Mouse (Mus musculus): ENCODE results near the gene Tbc1d8. TPM values are rescaled to one million over a fixed set of nuclear protein-coding genes. Genes with fewer than 3 reads are reported as not detected.

Gene Tbc1d8
- polyA plus RNA-seq, 1 experiment from 2014 or later, result 3.0 TPM

GRCm38 (mm10) chr1:39417817-39418216 is 60.7 kb downstream of the Tbc1d8 start:
- DNase-seq (no peak), ATAC-seq (ENCODE audit: low read depth) (0 out of 2 replicates have a peak, but pooled peaks have one; percentile 47)

GRCm38 (mm10) chr1:39410085-39410821 is 68.3 kb downstream of the Tbc1d8 start:
- Histone ChIP-seq H3K9ac (no peak overlapping the region), H3K9me3 (replicated peaks) (no peaks in the 10 kb centered on the region), H3K27ac (no peak overlapping the region), H3K4me3 (replicated peaks) (no peak overlapping the region), H3K27me3 (no peaks in the 10 kb centered on the region), H3K36me3 (peaks cover 4% of the 10 kb centered on the region; the same call in 1 of the 2 replicates), H3K4me1 (replicated peaks) (peaks cover 15% of the 10 kb centered on the region), H3K4me2 (no peak overlapping the region)
- 83% methylated on average over 19 of the region's 19 CpGs for WGBS (ENCODE audit: insufficient replicate concordance)
- ATAC-seq (ENCODE audit: low read depth), result no peak
- DNase-seq, result no peak

More at GRCm38 (mm10) chr1:39417817-39418216, 60.7 kb downstream of the Tbc1d8 start:
- H3K4me3 ChIP-seq (replicated peaks), result no peak overlapping the region
- no peaks in the 10 kb centered on the region for H3K9me3 ChIP-seq (replicated peaks)
- H3K9ac ChIP-seq, result no peak overlapping the region
- H3K4me2 ChIP-seq, result no peak overlapping the region
- WGBS (ENCODE audit: insufficient replicate concordance), result 40% methylated on average over 12 of the region's 12 CpGs
- H3K36me3 ChIP-seq, result peaks cover 4% of the 10 kb centered on the region; the same call in 1 of the 2 replicates
- peaks cover 17% of the 10 kb centered on the region for H3K4me1 ChIP-seq (replicated peaks)
- no peak overlapping the region for H3K27ac ChIP-seq
- H3K27me3 ChIP-seq, result no peaks in the 10 kb centered on the region

GRCm38 (mm10) chr1:39408668-39409067 is 69.9 kb downstream of the Tbc1d8 start:
- 42% methylated on average over 7 of the region's 7 CpGs for WGBS (ENCODE audit: insufficient replicate concordance)
- ATAC-seq (ENCODE audit: low read depth) (no peak), DNase-seq (no peak)
- no peaks in the 10 kb centered on the region for H3K9me3 ChIP-seq (replicated peaks)
- H3K27ac ChIP-seq, result no peak overlapping the region
- H3K27me3 ChIP-seq, result no peaks in the 10 kb centered on the region
- H3K4me1 ChIP-seq (replicated peaks), result peaks cover 20% of the 10 kb centered on the region
- H3K36me3 ChIP-seq, result no peaks in the 10 kb centered on the region
- H3K4me2 ChIP-seq, result no peak overlapping the region
- no peak overlapping the region for H3K9ac ChIP-seq
- no peak overlapping the region for H3K4me3 ChIP-seq (replicated peaks)

DNA sequence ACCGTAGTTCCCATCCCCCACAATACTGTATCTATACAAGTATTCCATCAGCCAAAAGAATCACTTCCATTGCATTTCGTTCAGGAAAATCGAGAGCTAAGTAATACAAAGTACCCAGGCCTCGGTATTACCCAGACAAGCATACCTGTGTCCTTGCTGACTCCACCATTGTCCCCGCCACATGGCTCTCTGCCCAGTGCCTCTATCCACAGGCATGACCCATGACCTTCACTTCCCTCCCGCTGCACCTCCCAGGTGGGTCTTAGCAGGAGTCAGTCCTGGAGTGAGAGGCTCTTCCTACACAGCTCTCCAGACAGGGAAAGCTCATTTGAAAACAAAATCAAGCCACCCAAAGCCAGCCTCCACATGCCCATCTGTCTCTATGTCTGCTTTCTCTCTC is 70.4 kb downstream of the Tbc1d8 start:
- H3K36me3 ChIP-seq, result no peaks in the 10 kb centered on the region
- DNase-seq, result no peak
- H3K4me2 ChIP-seq, result no peak overlapping the region
- no peaks in the 10 kb centered on the region for H3K27me3 ChIP-seq
- WGBS (ENCODE audit: insufficient replicate concordance), result 76% methylated on average over 6 of the region's 6 CpGs
- ATAC-seq (ENCODE audit: low read depth), result no peak
- H3K4me1 ChIP-seq (replicated peaks), result peaks cover 23% of the 10 kb centered on the region
- no peak overlapping the region for H3K27ac ChIP-seq
- no peak overlapping the region for H3K4me3 ChIP-seq (replicated peaks)
- H3K9ac ChIP-seq, result no peak overlapping the region
- H3K9me3 ChIP-seq (replicated peaks), result no peaks in the 10 kb centered on the region

GRCm38 (mm10) chr1:39407108-39407507 is 71.4 kb downstream of the Tbc1d8 start:
- Histone ChIP-seq H3K27me3 (no peaks in the 10 kb centered on the region), H3K9me3 (replicated peaks) (no peaks in the 10 kb centered on the region), H3K4me2 (no peak overlapping the region), H3K27ac (no peak overlapping the region), H3K4me1 (replicated peaks) (peaks cover 23% of the 10 kb centered on the region), H3K36me3 (no peaks in the 10 kb centered on the region), H3K4me3 (replicated peaks) (no peak overlapping the region), H3K9ac (no peak overlapping the region)
- ATAC-seq (ENCODE audit: low read depth) (no peak), DNase-seq (no peak)
- WGBS (ENCODE audit: insufficient replicate concordance), result 73% methylated on average over 4 of the region's 4 CpGs

- H3K36me3 ChIP-seq, result peaks cover 12% of the 10 kb centered on the region
- H3K4me3 ChIP-seq (replicated peaks), result no peak overlapping the region
- no peak for DNase-seq
- H3K9ac ChIP-seq, result no peak overlapping the region
- no peaks in the 10 kb centered on the region; the same call in 1 of the 2 replicates for H3K9me3 ChIP-seq (replicated peaks)
- H3K27me3 ChIP-seq, result no peaks in the 10 kb centered on the region
- ATAC-seq (ENCODE audit: low read depth), result no peak
- H3K4me1 ChIP-seq (replicated peaks), result peaks cover 27% of the 10 kb centered on the region
- no peak overlapping the region for H3K27ac ChIP-seq
- H3K4me2 ChIP-seq, result no peak overlapping the region
- WGBS (ENCODE audit: insufficient replicate concordance), result 55% methylated on average over 3 of the region's 3 CpGs
Observed at GRCm38 (mm10) chr1:39400173-39400572, 78.4 kb downstream of the Tbc1d8 start.

DNA sequence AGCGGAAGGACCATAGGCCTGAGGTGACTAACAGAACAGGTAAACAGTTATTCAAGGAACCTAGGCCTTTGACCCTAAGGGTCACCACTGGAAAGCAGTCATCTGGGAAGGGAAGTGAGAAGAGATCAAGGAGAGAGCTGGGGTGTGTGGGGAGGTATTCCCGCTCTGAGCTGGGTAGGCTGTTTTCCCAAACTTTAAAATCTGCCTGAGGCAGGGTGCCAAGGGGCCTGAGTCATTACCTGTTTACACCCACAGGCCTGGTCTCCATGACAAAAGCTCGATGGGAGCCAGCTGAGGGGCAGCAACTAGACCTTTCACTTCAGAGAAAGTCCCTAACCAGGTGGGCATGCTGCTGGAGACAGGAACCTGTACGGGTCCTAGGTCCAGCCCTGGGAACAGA is 79.3 kb downstream of the Tbc1d8 start:
- no peaks in the 10 kb centered on the region for H3K27me3 ChIP-seq
- H3K4me2 ChIP-seq, result no peak overlapping the region
- WGBS (ENCODE audit: insufficient replicate concordance), result 59% methylated on average over 4 of the region's 4 CpGs
- H3K9ac ChIP-seq, result no peak overlapping the region
- peaks cover 12% of the 10 kb centered on the region for H3K36me3 ChIP-seq
- ATAC-seq (ENCODE audit: low read depth) (no peak), DNase-seq (no peak)
- no peak overlapping the region for H3K27ac ChIP-seq
- H3K4me3 ChIP-seq (replicated peaks), result no peak overlapping the region
- no peaks in the 10 kb centered on the region; the same call in 1 of the 2 replicates for H3K9me3 ChIP-seq (replicated peaks)
- H3K4me1 ChIP-seq (replicated peaks), result peaks cover 36% of the 10 kb centered on the region

DNA sequence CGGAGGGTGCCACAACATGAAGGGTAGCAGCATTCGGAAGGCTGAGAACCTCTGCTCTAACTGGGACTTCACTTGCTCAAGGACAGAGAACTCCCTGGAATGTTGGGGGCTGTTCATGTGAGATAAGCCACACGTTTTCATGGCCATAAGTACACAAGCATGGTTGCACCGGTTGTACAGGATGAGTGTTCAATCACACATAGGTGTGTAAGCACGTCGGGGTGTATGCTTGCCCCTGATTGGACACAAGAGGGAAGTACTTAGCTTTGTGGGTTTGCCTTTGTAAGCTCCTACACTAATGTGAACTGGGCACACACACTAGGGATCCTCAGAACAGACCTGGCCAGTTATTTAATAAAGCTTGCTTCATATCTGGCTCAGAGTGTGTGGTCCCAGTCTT is 80.3 kb downstream of the Tbc1d8 start:
- ATAC-seq (ENCODE audit: low read depth), result no peak
- peaks cover 12% of the 10 kb centered on the region for H3K36me3 ChIP-seq
- H3K4me3 ChIP-seq (replicated peaks), result no peak overlapping the region
- peaks cover 37% of the 10 kb centered on the region for H3K4me1 ChIP-seq (replicated peaks)
- 59% methylated on average over 6 of the region's 6 CpGs for WGBS (ENCODE audit: insufficient replicate concordance)
- H3K9me3 ChIP-seq (replicated peaks), result no peaks in the 10 kb centered on the region; the same call in 1 of the 2 replicates
- H3K4me2 ChIP-seq, result no peak overlapping the region
- no peaks in the 10 kb centered on the region for H3K27me3 ChIP-seq
- H3K9ac ChIP-seq, result no peak overlapping the region
- no peak for DNase-seq
- no peak overlapping the region for H3K27ac ChIP-seq

GRCm38 (mm10) chr1:39396347-39396746 is 82.2 kb downstream of the Tbc1d8 start:
- Histone ChIP-seq H3K4me2 (no peak overlapping the region), H3K4me3 (replicated peaks) (no peak overlapping the region), H3K27ac (no peak overlapping the region), H3K9ac (no peak overlapping the region), H3K4me1 (replicated peaks) (peaks cover 51% of the 10 kb centered on the region), H3K36me3 (peaks cover 12% of the 10 kb centered on the region), H3K27me3 (no peaks in the 10 kb centered on the region), H3K9me3 (replicated peaks) (no peaks in the 10 kb centered on the region; the same call in 1 of the 2 replicates)
- WGBS (ENCODE audit: insufficient replicate concordance), result 21% methylated on average over 4 of the region's 4 CpGs
- ATAC-seq (ENCODE audit: low read depth), result peak; percentile 41
- no peak for DNase-seq

DNA sequence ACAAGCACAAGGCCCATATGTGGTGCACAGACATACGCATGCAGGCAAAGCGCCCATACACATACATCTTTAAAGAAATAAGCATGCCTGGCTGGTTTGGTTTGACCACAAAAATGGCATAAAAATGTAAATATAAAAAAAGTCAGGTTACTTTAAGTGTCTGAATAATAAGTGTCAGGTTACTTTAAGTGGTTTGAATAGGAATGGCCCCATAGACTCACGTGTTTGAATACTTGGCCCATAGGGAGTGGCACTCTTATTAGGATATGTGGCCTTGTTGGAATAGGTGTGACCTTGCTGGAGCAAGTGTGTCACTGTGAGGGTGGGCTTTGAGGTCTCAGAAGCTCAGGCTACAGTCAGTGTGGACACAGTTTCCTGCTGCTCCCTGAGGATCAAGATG is 83.9 kb downstream of the Tbc1d8 start:
- H3K9ac ChIP-seq, result no peak overlapping the region
- peaks cover 12% of the 10 kb centered on the region for H3K36me3 ChIP-seq
- no peak overlapping the region for H3K4me3 ChIP-seq (replicated peaks)
- WGBS (ENCODE audit: insufficient replicate concordance), result 77% methylated on average over 3 of the region's 3 CpGs
- H3K4me1 ChIP-seq (replicated peaks), result peaks cover 54% of the 10 kb centered on the region
- ATAC-seq (ENCODE audit: low read depth) (no peak), DNase-seq (no peak)
- no peaks in the 10 kb centered on the region; the same call in 1 of the 2 replicates for H3K9me3 ChIP-seq (replicated peaks)
- H3K4me2 ChIP-seq, result no peak overlapping the region
- H3K27ac ChIP-seq, result no peak overlapping the region
- no peaks in the 10 kb centered on the region for H3K27me3 ChIP-seq

- Histone ChIP-seq H3K9me3 (replicated peaks) (no peaks in the 10 kb centered on the region; the same call in 1 of the 2 replicates), H3K4me1 (replicated peaks) (peaks cover 59% of the 10 kb centered on the region), H3K9ac (no peak overlapping the region), H3K27ac (peak overlapping the region; percentile 66), H3K27me3 (no peaks in the 10 kb centered on the region), H3K4me3 (replicated peaks) (no peak overlapping the region), H3K4me2 (peak overlapping the region; percentile 46; the same call in 1 of the 2 replicates), H3K36me3 (peaks cover 12% of the 10 kb centered on the region)
- no peak for ATAC-seq (ENCODE audit: low read depth)
- WGBS (ENCODE audit: insufficient replicate concordance), result 65% methylated on average over 10 of the region's 10 CpGs
- no peak for DNase-seq
Observed at GRCm38 (mm10) chr1:39394096-39394495, 84.5 kb downstream of the Tbc1d8 start.

All from liver, embryonic 13.5 days (tissue).